Mouse (Mus musculus) v-Abl transformed pro-B cells (cell line): ENCODE data around the gene Ppara.

Experiments
- in situ Hi-C, 2 experiments: fragments of 400-800 bp; cut with MboI; formaldehyde crosslinking; loops; one replicate each; pipeline ENCODE4 v1.15.1; 2025; ENCODE audit not compliant: unreplicated experiment in 2 of 2

Gene Ppara

DNA sequence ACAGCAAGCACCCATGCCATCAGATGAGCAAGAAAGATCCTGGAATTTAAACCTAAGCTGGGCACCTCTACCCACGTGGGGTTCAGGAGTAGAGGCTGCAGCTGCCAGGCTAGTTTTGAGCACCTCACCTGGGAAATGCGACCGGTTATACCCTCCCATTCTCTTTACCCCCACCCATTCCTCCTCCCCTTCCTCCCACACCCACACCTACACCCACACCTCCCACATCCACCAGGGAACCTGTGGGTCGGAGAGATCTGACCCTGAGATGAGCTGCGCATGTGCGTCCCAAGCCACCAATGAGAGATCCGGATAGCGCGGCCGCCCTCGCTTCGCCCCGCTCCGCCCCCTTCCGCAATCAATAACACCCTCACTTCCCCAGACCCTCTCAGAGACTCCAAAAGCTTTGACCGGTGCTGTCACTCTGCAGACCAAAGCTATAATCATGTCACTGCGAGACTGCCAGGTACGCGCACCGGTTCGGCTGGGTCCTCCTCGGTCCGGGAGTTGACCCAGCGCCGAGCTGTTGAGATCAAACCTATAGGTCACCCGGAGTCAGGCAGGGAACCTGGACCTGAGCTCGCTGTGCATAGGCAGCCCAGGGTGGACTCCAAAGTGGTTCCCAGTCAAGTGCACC lies 97.3 kb downstream of the Ppara start, which contains the start of gene Ttc38:
Gene Ttc38, plus strand, starts transcription at position 353 of the 637 bp plus-strand sequence.
- in situ Hi-C loops, result loop anchor here in 1 of 2 experiments (5.0 kb wide), 1 partner anchor 45 kb away; the partner anchor contains the start of gene Trmu

DNA sequence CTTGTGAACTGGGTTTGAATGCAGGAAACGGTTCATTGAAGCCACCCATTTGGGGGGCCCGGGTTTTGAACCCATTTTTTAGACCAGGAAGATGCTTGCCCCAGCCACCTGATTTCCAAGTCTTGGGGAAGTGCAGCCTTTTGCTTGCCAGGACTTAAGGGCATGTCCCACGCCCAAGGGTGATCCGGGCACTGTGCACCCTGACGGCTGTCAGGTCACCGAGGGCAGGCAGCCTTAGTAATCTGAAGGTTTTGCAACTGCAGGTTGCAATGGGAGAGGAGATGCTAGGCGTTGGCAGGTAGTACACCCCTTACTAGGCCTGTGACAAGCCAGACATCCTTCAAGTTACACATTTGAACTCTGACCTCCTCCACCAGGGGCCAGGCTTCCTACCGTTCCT lies 97.8 kb downstream of the Ppara start:
- in situ Hi-C loops, result loop anchor here in 1 of 2 experiments (5.0 kb wide), 1 partner anchor 45 kb away; the partner anchor contains the start of gene Trmu

DNA sequence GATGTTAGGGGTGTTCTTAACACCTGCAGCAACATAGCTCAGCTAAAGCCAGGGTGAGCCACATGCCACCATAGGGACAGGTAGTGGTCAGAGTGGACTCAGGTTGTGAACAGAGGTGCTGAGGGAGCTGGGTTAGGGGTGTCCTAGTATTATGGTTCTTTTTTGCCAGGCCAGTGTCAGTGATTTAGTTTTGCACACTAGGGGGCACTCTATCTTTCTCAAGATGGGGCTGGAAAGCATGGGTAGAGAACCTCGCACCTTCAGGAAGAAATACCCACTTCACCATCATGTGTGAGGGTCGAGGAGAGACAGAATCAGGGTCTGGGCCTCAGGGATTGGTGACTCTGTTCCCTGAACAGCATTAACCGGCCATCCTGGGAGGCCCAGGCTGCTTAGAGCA lies 100.6 kb downstream of the Ppara start:
- in situ Hi-C loops, result no loop called here

DNA sequence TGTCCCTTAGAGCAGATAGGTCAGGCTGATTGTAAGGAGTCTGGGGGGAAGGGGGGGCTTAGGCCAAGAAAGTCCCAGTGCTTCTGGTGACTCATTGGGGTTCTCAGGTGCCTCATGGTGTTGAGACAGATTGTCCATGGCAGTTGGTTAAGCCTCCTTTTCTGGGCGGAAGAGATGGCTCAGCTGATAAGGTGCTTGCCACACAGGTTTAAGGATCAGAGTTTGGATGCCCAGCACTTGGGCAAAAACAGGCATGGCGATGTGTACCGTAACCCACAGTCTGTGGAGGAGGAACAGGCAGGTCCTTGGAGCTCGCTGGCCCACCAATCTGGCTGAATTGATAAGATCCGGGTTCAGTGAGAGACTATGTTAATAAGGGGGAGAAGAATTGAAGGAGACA lies 102.1 kb downstream of the Ppara start:
- in situ Hi-C loops, result no loop called here

DNA sequence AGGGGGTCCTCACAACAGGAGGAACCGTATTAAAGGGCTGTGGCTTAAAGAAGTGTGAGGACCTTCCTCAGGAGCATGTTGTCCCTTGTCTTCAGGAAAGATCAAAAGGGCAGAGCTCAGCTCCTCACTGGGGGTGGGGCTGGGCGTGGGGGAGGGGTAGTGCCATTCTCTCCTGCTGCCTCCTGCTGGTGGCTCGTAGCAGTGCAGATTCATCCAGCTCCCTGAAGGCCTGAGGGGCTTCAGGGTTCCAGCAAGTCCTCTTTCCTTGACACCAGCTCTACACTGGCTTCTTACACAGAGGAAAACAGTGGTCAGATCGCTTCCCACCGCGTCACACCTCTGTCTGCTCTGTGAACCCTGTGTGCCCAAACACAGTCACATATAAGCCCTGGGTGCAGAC lies 106.2 kb downstream of the Ppara start:
- in situ Hi-C loops, result no loop called here

DNA sequence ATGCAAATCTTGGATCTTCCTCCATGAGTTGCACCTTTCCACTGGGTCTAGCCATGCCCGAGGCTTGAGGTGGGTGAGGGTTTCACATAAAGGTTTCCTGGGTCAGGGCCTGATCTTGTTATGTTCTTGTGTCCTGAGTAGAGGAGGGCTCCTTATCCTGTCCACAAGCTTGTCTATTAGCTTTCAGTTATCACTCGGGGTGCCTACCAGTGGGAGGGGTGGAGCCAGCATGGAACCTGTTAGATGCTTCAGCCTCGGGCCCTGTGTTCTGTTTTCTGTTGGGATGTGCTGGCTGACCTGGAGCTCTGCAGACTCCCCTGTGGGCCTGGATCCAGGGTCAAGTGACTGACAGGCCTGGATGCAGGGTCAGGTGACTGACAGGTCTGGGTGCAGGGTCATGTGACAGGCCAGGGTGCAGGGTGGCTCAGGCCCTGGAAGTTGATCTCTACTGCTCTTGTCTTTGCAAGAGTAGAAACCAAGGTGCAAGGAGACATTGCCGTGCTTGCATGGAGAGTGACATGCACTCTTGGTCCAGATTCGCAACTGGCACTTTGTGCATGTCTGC lies 107.1 kb downstream of the Ppara start:
- in situ Hi-C loops, result no loop called here

DNA sequence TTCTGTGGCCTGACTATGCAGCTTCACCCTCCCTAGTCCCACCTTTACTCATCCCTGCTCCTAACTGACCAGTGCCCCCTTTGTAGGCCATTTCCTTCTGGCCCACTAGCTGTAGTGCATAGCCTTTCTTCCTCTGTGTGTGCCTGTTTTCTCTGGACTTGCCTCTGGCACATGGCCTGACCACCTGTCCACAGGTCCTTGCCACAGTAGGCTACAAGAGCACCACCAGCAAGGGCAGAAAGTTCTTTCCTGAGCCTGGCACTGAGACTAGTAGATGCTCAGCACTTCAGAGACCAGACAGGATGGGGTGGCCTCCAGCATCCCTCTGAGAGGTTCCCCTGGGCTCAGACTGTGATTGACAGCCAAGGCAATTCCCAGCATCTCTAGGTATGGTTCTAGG lies 110.3 kb downstream of the Ppara start:
- in situ Hi-C loops, result no loop called here

DNA sequence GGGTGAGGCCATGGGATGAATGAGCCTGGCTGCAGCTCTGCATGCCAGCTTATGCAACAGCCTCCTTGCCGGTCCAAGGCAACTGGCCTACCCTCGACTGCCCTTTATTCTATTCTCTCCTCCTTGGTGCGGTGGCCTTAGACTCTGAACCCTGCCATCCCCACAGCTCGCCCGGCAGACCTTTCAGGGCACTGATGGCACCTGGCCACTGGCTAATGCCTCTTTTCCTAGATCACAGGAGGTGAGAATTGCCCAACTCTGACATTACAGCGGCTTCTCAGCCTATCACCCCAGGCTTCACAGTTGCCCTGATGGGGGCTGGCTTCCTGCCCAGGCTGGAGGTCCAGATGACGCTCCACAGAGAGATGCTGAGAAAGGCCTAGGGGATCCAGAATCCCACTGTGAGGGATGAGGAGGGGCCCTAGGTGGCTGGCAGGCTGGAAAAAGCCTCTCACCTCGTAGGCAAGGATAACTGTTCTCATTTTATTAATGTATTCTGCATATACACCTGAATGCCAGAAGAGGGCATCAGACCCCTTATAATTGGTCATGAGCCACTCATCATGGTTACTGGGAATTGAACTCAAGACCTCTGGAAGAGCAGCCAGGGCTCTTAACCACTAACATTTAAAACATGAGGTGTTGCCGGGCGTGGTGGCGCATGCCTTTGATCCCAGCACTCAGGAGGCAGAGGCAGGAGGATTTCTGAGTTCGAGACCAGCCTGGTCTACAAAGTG lies 117.0 kb downstream of the Ppara start:
- in situ Hi-C loops, result loop anchor here in 1 of 2 experiments (25.0 kb wide), 1 partner anchor 440 kb away; no protein-coding TSS in a partner anchor
